Comparison of ENCODE assay signal across 16 mouse cellular contexts in genomic region chr11:49006317-49006716, GRCm38 (mm10). TPM values are rescaled to one million over a fixed set of nuclear protein-coding genes. Genes with fewer than 3 reads are reported as not detected.
DNase-seq lines count a peak whose midpoint lies in the region; ATAC-seq and TF ChIP-seq lines count a peak whose summit lies in the region.
"Not testable (repeated sequence)": the region's sequence is repeated elsewhere in the genome, so short reads cannot be mapped to it uniquely, and the experiment has no call there.
"Had no signal": no experiment of that assay in that cellular context is flagged by ENCODE, and none has a peak within 500 bp of the region (broad histone marks: within the 10 kb centered on the region; RNA-seq: fewer than 3 reads in every experiment).

No protein-coding gene starts in this region.

- peak; percentile 19 for DNase-seq in CD4-positive, CD25-positive, alpha-beta regulatory T cell, adult 2 months (ENCODE audit: low read depth, low spot score)
- DNase-seq in lung, postnatal 0 days (ENCODE audit: low spot score), result peak; percentile 28
- DNase-seq in naive thymus-derived CD4-positive, alpha-beta T cell, adult 2 months (ENCODE audit: low read depth), result peak; percentile 41

- not testable (repeated sequence) for TF ChIP-seq CTCF in lung, postnatal 0 days (IDR thresholded peaks at IDR 0.05)

- 0 out of 2 replicates have a peak overlapping the region, but pooled peaks have one; percentile 41 for H3K27ac ChIP-seq in lung, embryonic 15.5 days
- H3K27ac ChIP-seq in lung, postnatal 0 days (ENCODE audit: low read length), result not testable (repeated sequence)

- not testable (repeated sequence) for H3K36me3 ChIP-seq in lung, embryonic 15.5 days; lung, postnatal 0 days (ENCODE audit: insufficient read depth, low read length)

- WGBS in lung, embryonic 15.5 days, result 40% methylated on average over 2 of the region's 2 CpGs
- WGBS in lung, postnatal 0 days, result 26% methylated on average over 2 of the region's 2 CpGs

- not testable (repeated sequence) for H3K4me1 ChIP-seq in lung, embryonic 15.5 days; lung, postnatal 0 days (ENCODE audit: insufficient read depth, low read depth, low read length)

- not testable (repeated sequence) for H3K4me3 ChIP-seq in lung, embryonic 15.5 days; lung, postnatal 0 days (ENCODE audit: low read depth, low read length)

- peak; percentile 78 for ATAC-seq in activated CD4-positive, CD25-positive, alpha-beta regulatory T cell, adult 4 months
- ATAC-seq in inflammation-experienced regulatory T-cells, adult 6 months, result peak; percentile 86
- not testable (repeated sequence) for ATAC-seq in lung, embryonic 15.5 days (ENCODE audit: borderline replicate concordance, extremely low read depth, low FRiP score, low TSS enrichment)
- peak; percentile 70 for ATAC-seq in lung, postnatal 0 days

- TF ChIP-seq EP300 in lung, postnatal 0 days (IDR thresholded peaks at IDR 0.05), result peak; percentile 72

- not testable (repeated sequence) for H3K27me3 ChIP-seq in lung, embryonic 15.5 days; lung, postnatal 0 days (replicated peaks; ENCODE audit: insufficient read depth, low read length)

- not testable (repeated sequence) for H3K4me2 ChIP-seq in lung, embryonic 15.5 days; lung, postnatal 0 days (replicated peaks; ENCODE audit: low read depth, low read length)

- H3K9me3 ChIP-seq in lung, embryonic 15.5 days; lung, postnatal 0 days (ENCODE audit: low read length): not testable (repeated sequence)

- not testable (repeated sequence) for H3K9ac ChIP-seq in lung, embryonic 15.5 days; lung, postnatal 0 days (replicated peaks; ENCODE audit: low read depth)

RNA-seq across cellular contexts. Expression of gene Tgtp1, which starts 12.3 kb away (rescaled TPM):
- 100 to 1,000 TPM; 242 to 299 TPM for polyA plus RNA-seq in activated CD4-positive, CD25-positive, alpha-beta regulatory T cell, adult 4 months (2017; shearing (Covaris generic))
- 100 to 1,000 TPM; 207 to 408 (median 255) TPM for polyA plus RNA-seq in inflammation-experienced regulatory T-cells, adult 6 months (2017; shearing (Covaris generic))
- 0.52 and 2.0 TPM in 2 replicates for polyA plus RNA-seq in lung, embryonic 15.5 days (2015; fragmentation: Nextera tagmentation; extraction: Ambion mirVana)
- 3.2 and 9.1 TPM in 2 replicates for polyA plus RNA-seq in lung, postnatal 0 days (2015; fragmentation: Nextera tagmentation; extraction: Ambion mirVana)
- polyA plus RNA-seq: C2C12; embryonic facial prominence, embryonic 11.5 days; embryonic facial prominence, embryonic 13.5 days; erythroblast, embryonic 14.5 days; forebrain, embryonic 10.5 days; forebrain, embryonic 12.5 days; forebrain, embryonic 14.5 days; forebrain, embryonic 16.5 days had no signal

RNA-seq across cellular contexts. Expression of gene Gm12185, which starts 14.3 kb away (rescaled TPM):
- polyA plus RNA-seq in activated CD4-positive, CD25-positive, alpha-beta regulatory T cell, adult 4 months (2017; shearing (Covaris generic)), result 1 to 10 TPM; 4.9 to 7.3 TPM
- 1 to 10 TPM; 3.0 to 8.4 (median 5.0) TPM for polyA plus RNA-seq in inflammation-experienced regulatory T-cells, adult 6 months (2017; shearing (Covaris generic))
- polyA plus RNA-seq in lung, embryonic 15.5 days (2015; fragmentation: Nextera tagmentation; extraction: Ambion mirVana), result 0.05 TPM in 1 of 2 replicates, not detected in the other
- 0.17 and 0.20 TPM in 2 replicates for polyA plus RNA-seq in lung, postnatal 0 days (2015; fragmentation: Nextera tagmentation; extraction: Ambion mirVana)
- polyA plus RNA-seq: embryonic facial prominence, embryonic 11.5 days; embryonic facial prominence, embryonic 13.5 days; embryonic facial prominence, embryonic 15.5 days; erythroblast, embryonic 14.5 days; forebrain, embryonic 10.5 days; forebrain, embryonic 12.5 days; forebrain, embryonic 14.5 days; forebrain, embryonic 16.5 days; G1E had no signal

RNA-seq across cellular contexts. Expression of gene 9930111J21Rik1, which starts 27.1 kb away (rescaled TPM):
- polyA plus RNA-seq in activated CD4-positive, CD25-positive, alpha-beta regulatory T cell, adult 4 months (2017; shearing (Covaris generic)), result 100 to 1,000 TPM; 122 to 166 TPM
- 100 to 1,000 TPM; 121 to 163 (median 155) TPM for polyA plus RNA-seq in inflammation-experienced regulatory T-cells, adult 6 months (2017; shearing (Covaris generic))
- 0.45 and 0.69 TPM in 2 replicates for polyA plus RNA-seq in lung, embryonic 15.5 days (2015; fragmentation: Nextera tagmentation; extraction: Ambion mirVana)
- 1.6 and 3.1 TPM in 2 replicates for polyA plus RNA-seq in lung, postnatal 0 days (2015; fragmentation: Nextera tagmentation; extraction: Ambion mirVana)
- polyA plus RNA-seq: erythroblast, embryonic 14.5 days had no signal

RNA-seq across cellular contexts. Expression of gene Olfr56, which starts 27.6 kb away (rescaled TPM):
- under 1 TPM in 1 of 2 experiments, not detected in 1; 0.82 TPM for polyA plus RNA-seq in activated CD4-positive, CD25-positive, alpha-beta regulatory T cell, adult 4 months (2017; shearing (Covaris generic))
- under 1 TPM; 0.40 to 0.94 (median 0.52) TPM for polyA plus RNA-seq in inflammation-experienced regulatory T-cells, adult 6 months (2017; shearing (Covaris generic))
- 0.05 TPM in 1 of 2 replicates, not detected in the other for polyA plus RNA-seq in lung, embryonic 15.5 days (2015; fragmentation: Nextera tagmentation; extraction: Ambion mirVana)
- polyA plus RNA-seq in lung, postnatal 0 days (2015; fragmentation: Nextera tagmentation; extraction: Ambion mirVana), result 0.08 and 0.15 TPM in 2 replicates
- polyA plus RNA-seq: embryonic facial prominence, embryonic 11.5 days; embryonic facial prominence, embryonic 13.5 days; embryonic facial prominence, embryonic 15.5 days; forebrain, embryonic 10.5 days; forebrain, embryonic 12.5 days; forebrain, embryonic 14.5 days; forebrain, embryonic 16.5 days had no signal

RNA-seq across cellular contexts. Expression of gene 9930111J21Rik2, which starts 44.7 kb away (rescaled TPM):
- polyA plus RNA-seq in activated CD4-positive, CD25-positive, alpha-beta regulatory T cell, adult 4 months (2017; shearing (Covaris generic)), result 100 to 1,000 TPM; 114 to 149 TPM
- polyA plus RNA-seq in inflammation-experienced regulatory T-cells, adult 6 months (2017; shearing (Covaris generic)), result 100 to 1,000 TPM; 118 to 148 (median 136) TPM
- 0.55 and 1.1 TPM in 2 replicates for polyA plus RNA-seq in lung, embryonic 15.5 days (2015; fragmentation: Nextera tagmentation; extraction: Ambion mirVana)
- polyA plus RNA-seq in lung, postnatal 0 days (2015; fragmentation: Nextera tagmentation; extraction: Ambion mirVana), result 1.8 and 3.0 TPM in 2 replicates
- polyA plus RNA-seq: erythroblast, embryonic 14.5 days had no signal

Comparison
In these comparisons a context has a peak if more than half of its experiments do, and no peak if none do; other contexts are left out.
1. RNA of gene Tgtp1, which starts 12.3 kb away (polyA plus RNA-seq): 242 to 299 TPM in activated CD4-positive, CD25-positive, alpha-beta regulatory T cell, adult 4 months and 207 to 408 TPM in inflammation-experienced regulatory T-cells, adult 6 months; 3.2 to 9.1 TPM in lung, postnatal 0 days and 0.52 to 2.0 TPM in lung, embryonic 15.5 days; every median in the first group is over 10 times any median in the second.
2. RNA of gene 9930111J21Rik1, which starts 27.1 kb away (polyA plus RNA-seq): 122 to 166 TPM in activated CD4-positive, CD25-positive, alpha-beta regulatory T cell, adult 4 months and 121 to 163 TPM in inflammation-experienced regulatory T-cells, adult 6 months; 1.6 to 3.1 TPM in lung, postnatal 0 days and 0.45 to 0.69 TPM in lung, embryonic 15.5 days; every median in the first group is over 10 times any median in the second.
3. Peak in every context shown above with its lines, with median percentiles within 50 percentile points of each other: DNase-seq.